Mouse (Mus musculus): ENCODE data around the gene Slf1. TPM values are rescaled to one million over a fixed set of nuclear protein-coding genes. Genes with fewer than 3 reads are reported as not detected.

The Slf1 gene
- polyA plus RNA-seq (2012), result 1.9 and 3.1 TPM in 2 replicates

GRCm38 (mm10) chr13:77134931-77135620 lies at the start of gene Slf1, which contains the start of gene 2210408I21Rik:
Gene Slf1, minus strand, starts transcription at chr13:77135473.
Gene 2210408I21Rik, plus strand, starts transcription at chr13:77135540.
- no peak for TF ChIP-seq GATA1 (IDR thresholded peaks at IDR 0.05; ENCODE audit: low read length)

DNA sequence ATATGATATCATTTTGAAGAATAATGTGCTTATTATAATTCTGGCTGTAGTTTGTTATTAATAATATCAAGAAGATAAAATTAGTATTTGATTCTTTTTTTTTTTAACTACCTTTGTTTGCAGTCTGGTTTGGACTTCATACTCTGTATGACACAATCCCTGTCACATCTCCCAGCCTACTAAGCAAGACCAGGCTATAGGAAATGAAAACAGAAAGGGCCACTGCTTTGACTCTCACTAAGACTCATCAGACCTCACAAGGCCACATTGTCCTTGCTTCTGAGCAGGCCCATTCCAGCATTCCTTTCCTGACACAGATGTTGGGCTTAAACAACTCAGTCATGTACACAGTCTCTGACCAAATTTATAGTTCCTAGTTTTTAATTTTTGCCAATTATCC lies 42.7 kb upstream of the Slf1 start:
- no peak for TF ChIP-seq GATA1 (IDR thresholded peaks at IDR 0.05; ENCODE audit: low read length)

DNA sequence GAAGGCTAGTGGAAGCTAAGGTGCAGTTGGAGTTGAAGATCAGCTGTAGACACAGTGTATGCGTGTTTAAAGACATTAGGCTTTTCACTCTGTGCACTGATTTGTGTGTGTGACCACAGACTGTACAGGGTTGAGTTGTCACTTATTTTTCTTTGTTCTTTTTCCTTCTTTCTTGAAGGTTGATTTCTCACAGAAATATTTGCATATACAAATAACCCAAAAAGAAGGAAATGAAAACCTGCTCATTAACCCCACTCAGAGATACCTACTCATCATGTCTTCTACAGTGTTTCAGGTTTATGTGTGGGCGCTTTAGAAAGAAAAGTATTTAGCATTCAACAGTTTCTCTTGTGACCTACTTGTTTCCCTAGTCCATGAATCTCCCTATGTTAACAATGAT lies 5.6 kb upstream of the Slf1 start:
- no peak for TF ChIP-seq GATA1 (IDR thresholded peaks at IDR 0.05; ENCODE audit: low read length)

GRCm38 (mm10) chr13:77135621-77135981 lies 328 bp upstream of the Slf1 start:
- no peak for TF ChIP-seq GATA1 (IDR thresholded peaks at IDR 0.05; ENCODE audit: low read length)

DNA sequence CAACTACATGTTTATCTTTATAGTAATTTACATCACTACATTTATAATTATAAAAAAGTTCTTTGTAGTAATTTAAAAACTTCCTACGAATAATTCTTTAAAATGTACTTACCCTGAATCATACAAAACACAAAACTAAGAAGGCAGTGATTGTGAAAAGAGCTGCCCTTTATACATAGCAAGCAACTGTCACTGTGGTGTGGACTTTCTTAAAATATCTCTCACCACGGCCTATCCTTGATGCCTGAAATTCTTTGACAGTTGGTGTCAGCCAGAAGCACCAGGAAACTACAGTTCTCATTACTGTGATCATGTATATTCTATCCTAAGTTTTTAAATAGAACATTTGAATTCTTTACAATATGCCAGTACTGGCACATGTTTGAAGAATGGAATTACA lies 4.1 kb downstream of the Slf1 start:
- TF ChIP-seq GATA1 (IDR thresholded peaks at IDR 0.05; ENCODE audit: low read length), result no peak

GRCm38 (mm10) chr13:77128240-77128639 lies 7.0 kb downstream of the Slf1 start:
- TF ChIP-seq GATA1 (IDR thresholded peaks at IDR 0.05; ENCODE audit: low read length), result no peak

DNA sequence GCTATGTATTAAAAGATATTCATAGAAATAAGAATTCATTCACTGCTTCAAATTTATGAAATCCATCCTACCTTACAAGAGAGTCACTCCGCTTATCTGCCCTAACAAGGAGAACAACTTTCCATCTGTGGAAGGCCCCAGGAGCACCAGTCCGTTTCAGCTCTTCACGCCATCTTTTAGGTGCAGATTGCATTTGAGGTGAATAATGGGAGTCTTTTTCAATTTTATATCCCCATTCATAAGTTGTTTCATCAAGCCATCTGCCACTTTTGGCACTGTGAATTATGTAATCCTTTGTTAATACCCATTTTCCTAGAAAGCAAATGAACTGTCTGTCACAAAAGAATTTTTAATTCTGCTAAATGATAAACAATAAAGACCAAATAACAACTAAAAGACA lies 10.1 kb downstream of the Slf1 start:
- TF ChIP-seq GATA1 (IDR thresholded peaks at IDR 0.05; ENCODE audit: low read length), result no peak

- TF ChIP-seq GATA1 (IDR thresholded peaks at IDR 0.05; ENCODE audit: low read length), result no peak
Observed at GRCm38 (mm10) chr13:77118695-77119094, 16.6 kb downstream of the Slf1 start.

GRCm38 (mm10) chr13:77107734-77108133 lies 27.5 kb downstream of the Slf1 start:
- TF ChIP-seq GATA1 (IDR thresholded peaks at IDR 0.05; ENCODE audit: low read length), result no peak

GRCm38 (mm10) chr13:77072030-77072429 lies 63.2 kb downstream of the Slf1 start:
- no peak for TF ChIP-seq GATA1 (IDR thresholded peaks at IDR 0.05; ENCODE audit: low read length)

DNA sequence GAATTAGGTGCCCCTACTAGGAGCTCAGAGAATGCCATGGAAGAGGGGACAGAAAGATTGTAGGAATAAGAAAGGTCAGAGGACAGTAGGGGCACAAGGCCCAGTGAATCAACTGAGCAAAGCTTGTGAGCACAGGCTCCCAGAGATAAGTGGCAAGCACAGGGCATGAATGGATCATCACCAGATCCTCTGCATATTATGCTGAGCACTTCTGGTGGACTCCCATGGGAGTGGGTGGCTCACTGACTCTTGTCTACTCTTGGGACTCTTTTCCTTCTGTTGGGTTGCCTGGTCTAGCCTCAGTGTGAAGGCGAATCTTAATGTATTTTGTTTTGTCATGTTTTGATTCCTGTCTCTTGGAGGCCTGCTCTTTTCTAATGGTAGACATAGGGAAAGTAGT lies 66.4 kb downstream of the Slf1 start:
- TF ChIP-seq GATA1 (IDR thresholded peaks at IDR 0.05; ENCODE audit: low read length), result no peak

GRCm38 (mm10) chr13:77063221-77063620 lies 72.1 kb downstream of the Slf1 start:
- TF ChIP-seq GATA1 (IDR thresholded peaks at IDR 0.05; ENCODE audit: low read length), result no peak

GRCm38 (mm10) chr13:77049736-77050135 lies 85.5 kb downstream of the Slf1 start:
- no peak for TF ChIP-seq GATA1 (IDR thresholded peaks at IDR 0.05; ENCODE audit: low read length)

DNA sequence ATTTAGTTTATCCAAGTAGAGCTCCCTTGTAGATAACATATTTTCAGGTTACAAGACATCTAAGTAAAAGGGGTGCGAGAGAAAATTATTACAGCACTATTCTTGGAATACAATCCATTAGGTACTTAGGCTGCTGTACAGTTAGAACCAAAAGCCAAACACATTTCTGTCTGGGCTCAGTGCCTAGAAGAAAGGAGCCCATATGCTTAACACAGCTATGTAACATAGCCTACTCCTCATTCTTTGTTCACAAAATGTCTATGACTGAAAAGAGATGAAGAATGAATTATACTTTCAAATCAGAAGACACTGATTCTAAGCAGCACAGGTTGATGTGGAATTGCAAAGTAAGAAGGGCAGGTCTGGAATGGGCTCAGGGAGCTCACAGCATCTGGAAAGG lies 86.8 kb downstream of the Slf1 start:
- TF ChIP-seq GATA1 (IDR thresholded peaks at IDR 0.05; ENCODE audit: low read length), result no peak

GRCm38 (mm10) chr13:77047179-77047931 lies 87.9 kb downstream of the Slf1 start:
- TF ChIP-seq GATA1 (IDR thresholded peaks at IDR 0.05; ENCODE audit: low read length), result no peak

- TF ChIP-seq GATA1 (IDR thresholded peaks at IDR 0.05; ENCODE audit: low read length), result no peak
Observed at GRCm38 (mm10) chr13:77046416-77046815, 88.9 kb downstream of the Slf1 start.

DNA sequence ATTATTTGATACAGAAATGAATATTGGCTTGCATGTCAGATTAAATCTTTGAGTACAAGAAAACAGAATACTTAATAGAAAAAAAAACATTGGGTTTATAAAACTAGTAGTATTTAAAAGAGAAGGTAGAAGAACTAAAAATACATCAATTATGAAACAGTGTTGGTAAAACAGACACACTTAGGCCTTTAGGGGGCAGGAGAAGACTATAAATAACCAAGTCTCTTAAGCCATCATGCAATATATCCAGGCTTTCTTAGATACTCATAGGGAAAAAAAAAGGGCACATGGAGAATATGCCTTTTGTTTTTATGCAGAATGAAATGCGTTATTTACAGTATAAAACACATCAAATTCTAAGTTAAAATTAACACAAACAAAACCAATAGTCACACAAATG lies 89.9 kb downstream of the Slf1 start:
- no peak for TF ChIP-seq GATA1 (IDR thresholded peaks at IDR 0.05; ENCODE audit: low read length)
